Mouse (Mus musculus) hindbrain, embryonic 12.5 days (tissue): ENCODE measurements around the gene N4bp1. TPM values are rescaled to one million over a fixed set of nuclear protein-coding genes. Genes with fewer than 3 reads are reported as not detected.

Source experiments
- ATAC-seq: fragments of 200-750 bp; cut with Nextera tagmentation; 2 replicates; pipeline ENCODE4 v1.8.0; 2017; ENCODE audit warnings: moderate TSS enrichment; ENCODE audit not compliant: low FRiP score
- H3K27ac ChIP-seq: fragments of 300-500 bp; sonication (generic); 2 replicates; pipeline ENCODE4 v1.5.1; 2016; ENCODE audit warnings: mild to moderate bottlenecking
- H3K27me3 ChIP-seq: fragments of 300-500 bp; sonication (generic); 2 replicates; pipeline ENCODE4 v1.6.1; 2016; ENCODE audit warnings: mild to moderate bottlenecking
- H3K36me3 ChIP-seq: fragments of 300-500 bp; sonication (generic); 2 replicates; pipeline ENCODE4 v1.6.1; 2016; ENCODE audit warnings: mild to moderate bottlenecking
- H3K4me1 ChIP-seq: fragments of 300-500 bp; sonication (generic); 2 replicates; pipeline ENCODE4 v1.6.1; 2016
- H3K4me2 ChIP-seq: fragments of 300-500 bp; sonication (generic); replicated peaks from 2 replicates; pipeline ENCODE4 v1.6.1; 2016; ENCODE audit warnings: mild to moderate bottlenecking
- H3K4me3 ChIP-seq: fragments of 300-500 bp; sonication (generic); 2 replicates; pipeline ENCODE4 v1.5.1; 2016; ENCODE audit warnings: mild to moderate bottlenecking
- H3K9ac ChIP-seq: fragments of 300-500 bp; sonication (generic); 2 replicates; pipeline ENCODE4 v1.6.1; 2016; ENCODE audit warnings: mild to moderate bottlenecking, moderate library complexity
- H3K9me3 ChIP-seq: fragments of 300-500 bp; sonication (generic); replicated peaks from 2 replicates; pipeline ENCODE4 v1.6.1; 2016; ENCODE audit warnings: mild to moderate bottlenecking
- WGBS: fragments of 180-500 bp; shearing (Covaris S2); methylation state at CpG from one replicate; pipeline ENCODE4 v1.1.7; 2016; 5-methylcytosine and 5-hydroxymethylcytosine counted together
- polyA plus RNA-seq: library from polyadenylated mRNA; unstranded; fragments of >200 nt; fragmentation: Nextera tagmentation; extraction: Ambion mirVana; gene quantifications from 2 replicates; pipeline ENCODE4 v1.2.1, GENCODE M21; 2016

Gene N4bp1
- polyA plus RNA-seq, 1 experiment from 2014 or later: 13.2 TPM

DNA sequence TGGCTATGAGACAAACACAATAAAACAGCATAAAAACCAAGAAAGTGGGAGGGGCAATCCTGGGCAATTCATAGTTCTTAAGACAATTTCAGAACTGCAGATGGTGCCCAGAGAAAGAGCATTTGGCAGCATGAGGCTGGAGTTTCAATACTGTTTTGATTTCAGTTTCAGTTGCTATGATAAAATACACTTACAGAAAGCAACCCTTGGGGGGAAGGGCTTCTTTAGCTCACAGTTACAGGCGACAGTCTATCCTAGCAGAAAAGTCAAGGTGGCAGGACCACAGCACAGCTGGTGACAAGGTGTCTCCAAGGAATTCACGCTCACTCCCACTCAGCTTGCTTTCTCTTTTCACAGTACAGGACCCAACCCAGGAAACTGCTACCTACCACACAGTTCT is 14.3 kb downstream of the N4bp1 start:
- WGBS: 83% methylated on average over 2 of the region's 2 CpGs
- no peaks in the 10 kb centered on the region for H3K9me3 ChIP-seq

DNA sequence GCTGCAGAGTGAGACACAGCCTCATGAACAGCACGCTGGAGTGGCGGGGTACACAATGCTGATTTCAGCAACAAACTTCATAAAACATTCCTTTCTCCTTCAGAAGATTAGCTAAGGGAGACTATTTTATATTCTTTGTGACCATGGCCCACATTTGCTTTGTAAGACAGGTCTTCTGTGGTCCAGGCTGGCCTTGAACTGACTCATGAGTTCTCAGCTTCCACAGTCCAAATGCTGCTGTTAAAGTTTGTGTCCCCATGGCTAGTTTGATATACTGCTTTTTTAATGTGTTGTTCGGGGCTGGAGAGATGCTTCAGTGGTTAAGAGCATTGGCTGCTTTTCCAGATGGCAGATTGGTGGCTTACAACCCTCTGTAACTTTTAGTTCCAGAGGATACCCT is 17.0 kb downstream of the N4bp1 start:
- WGBS: 92% methylated on average over 3 of the region's 3 CpGs
- Histone ChIP-seq H3K4me3 (no peak overlapping the region), H3K4me1 (0 out of 2 replicates have a peak, but pooled peaks cover 2% of the 10 kb centered on the region), H3K9ac (no peak overlapping the region), H3K4me2 (no peak overlapping the region), H3K9me3 (no peaks in the 10 kb centered on the region), H3K36me3 (no peaks in the 10 kb centered on the region), H3K27me3 (no peaks in the 10 kb centered on the region), H3K27ac (no peak overlapping the region)
- ATAC-seq: no peak

More for the DNA sequence above, 14.3 kb downstream of the N4bp1 start:
- Histone ChIP-seq H3K36me3 (no peaks in the 10 kb centered on the region), H3K4me3 (no peak overlapping the region), H3K4me2 (no peak overlapping the region), H3K9ac (no peak overlapping the region), H3K27me3 (no peaks in the 10 kb centered on the region), H3K27ac (no peak overlapping the region), H3K4me1 (peaks cover 11% of the 10 kb centered on the region)
- no peak for ATAC-seq

DNA sequence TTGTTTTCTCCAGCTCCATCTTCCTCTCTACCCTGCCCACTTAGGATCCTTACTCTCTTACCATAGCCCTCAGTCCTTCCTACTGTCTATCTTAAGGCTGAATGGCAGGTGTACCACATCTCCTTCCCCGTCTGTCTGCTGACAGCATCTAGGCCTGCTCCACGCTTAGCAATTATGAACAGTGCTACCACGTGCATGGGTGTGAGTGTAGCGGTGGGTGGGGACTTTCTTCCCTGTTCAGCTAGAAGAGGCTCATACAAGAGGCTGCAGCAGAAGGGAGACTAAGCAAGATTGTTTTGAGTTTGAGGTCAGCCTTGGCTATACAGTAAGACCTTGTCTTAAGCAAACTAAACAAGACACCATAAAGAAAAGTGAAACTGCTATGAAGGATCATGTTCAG is 20.3 kb downstream of the N4bp1 start:
- WGBS: 91% methylated on average over 4 of the region's 4 CpGs
- Histone ChIP-seq H3K9me3 (no peaks in the 10 kb centered on the region), H3K4me3 (no peak overlapping the region), H3K9ac (no peak overlapping the region), H3K4me1 (no peaks in the 10 kb centered on the region), H3K36me3 (peaks cover 19% of the 10 kb centered on the region), H3K27me3 (no peaks in the 10 kb centered on the region), H3K27ac (no peak overlapping the region), H3K4me2 (no peak overlapping the region)
- no peak for ATAC-seq

DNA sequence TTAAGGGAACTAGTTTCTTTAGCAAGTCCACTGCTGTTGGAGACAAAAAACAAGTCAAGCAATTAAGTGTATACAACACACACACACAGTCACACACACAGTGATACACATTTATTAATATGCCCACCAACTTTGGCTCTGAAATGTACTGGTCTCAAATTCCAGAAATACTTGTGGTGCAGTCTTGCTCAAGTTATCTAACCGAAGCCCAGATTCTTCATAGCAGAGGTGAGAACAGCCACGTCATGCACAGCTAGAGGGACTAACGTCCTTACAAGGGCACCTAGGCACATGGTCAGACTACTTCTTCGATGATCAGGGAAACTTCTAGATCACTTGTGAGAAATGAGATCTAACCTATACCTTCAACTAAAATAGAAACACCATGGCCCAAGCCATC is 22.2 kb downstream of the N4bp1 start:
- Histone ChIP-seq H3K9ac (no peak overlapping the region), H3K4me1 (no peaks in the 10 kb centered on the region), H3K27me3 (no peaks in the 10 kb centered on the region), H3K9me3 (no peaks in the 10 kb centered on the region), H3K4me3 (no peak overlapping the region), H3K36me3 (peaks cover 21% of the 10 kb centered on the region), H3K27ac (no peak overlapping the region), H3K4me2 (no peak overlapping the region)
- no peak for ATAC-seq
- WGBS: 95% methylated on average over 4 of the region's 4 CpGs

DNA sequence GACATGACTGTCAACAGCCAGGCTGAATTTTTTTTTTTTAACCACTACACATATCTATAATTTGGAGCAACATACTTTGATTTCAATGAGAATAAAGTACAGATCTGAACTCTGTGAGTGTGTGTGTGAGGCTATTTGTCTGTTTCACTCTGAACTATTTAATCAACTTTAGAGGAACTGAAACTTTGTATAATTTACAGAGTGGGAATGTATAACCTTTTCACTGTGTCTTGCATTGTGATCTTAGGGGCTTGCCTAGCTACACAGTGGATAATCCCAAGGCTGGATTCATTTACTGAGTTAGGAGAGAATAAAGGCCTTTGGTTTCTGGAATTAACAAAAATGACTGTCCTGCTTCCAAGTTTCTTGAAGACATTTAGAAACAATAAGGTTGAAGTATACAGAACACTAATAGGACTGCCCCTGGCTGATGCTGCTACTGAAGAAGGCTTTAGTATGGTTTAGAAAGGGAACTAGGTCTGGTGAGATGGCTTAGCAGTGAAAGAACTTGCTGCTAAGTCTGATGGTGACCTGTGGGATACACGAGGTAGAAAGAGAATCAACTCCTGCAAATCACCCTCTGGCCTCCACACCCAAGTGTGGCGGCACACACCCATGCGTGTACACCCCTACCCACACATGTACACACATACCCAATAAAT is 22.8 kb downstream of the N4bp1 start:
- 91% methylated on average over 3 of the region's 3 CpGs for WGBS
- Histone ChIP-seq H3K4me3 (no peak overlapping the region), H3K27me3 (no peaks in the 10 kb centered on the region), H3K27ac (no peak overlapping the region), H3K4me1 (no peaks in the 10 kb centered on the region), H3K9me3 (no peaks in the 10 kb centered on the region), H3K36me3 (peaks cover 21% of the 10 kb centered on the region), H3K9ac (no peak overlapping the region), H3K4me2 (no peak overlapping the region)
- ATAC-seq: no peak

DNA sequence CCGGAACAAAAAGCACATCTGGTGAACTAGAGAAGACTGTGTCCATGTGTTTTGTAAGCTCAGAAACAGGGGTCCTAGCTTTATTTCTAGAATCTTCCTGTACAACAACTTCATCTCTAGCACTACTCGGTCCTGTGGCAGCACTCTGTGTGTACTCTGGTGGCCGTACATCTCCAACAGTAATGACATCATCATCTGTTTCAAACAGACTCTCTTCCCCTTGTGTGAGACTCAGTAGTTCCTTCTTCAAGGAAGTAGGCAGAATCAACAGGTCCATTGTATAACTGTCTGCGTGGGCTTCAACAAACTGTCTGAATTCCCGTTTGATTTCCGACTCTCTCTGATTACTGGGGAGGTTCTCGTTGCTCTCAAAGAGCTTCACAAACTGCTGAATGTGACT is 23.5 kb downstream of the N4bp1 start:
- no peak for ATAC-seq
- Histone ChIP-seq H3K27me3 (no peaks in the 10 kb centered on the region), H3K36me3 (peaks cover 21% of the 10 kb centered on the region), H3K9me3 (no peaks in the 10 kb centered on the region), H3K27ac (no peak overlapping the region), H3K4me2 (no peak overlapping the region), H3K4me3 (no peak overlapping the region), H3K4me1 (no peaks in the 10 kb centered on the region), H3K9ac (no peak overlapping the region)
- WGBS: 81% methylated on average over 7 of the region's 7 CpGs

- WGBS: 86% methylated on average over 7 of the region's 7 CpGs
- ATAC-seq: no peak
- Histone ChIP-seq H3K4me1 (no peaks in the 10 kb centered on the region), H3K36me3 (peaks cover 17% of the 10 kb centered on the region), H3K27ac (no peak overlapping the region), H3K9ac (no peak overlapping the region), H3K9me3 (no peaks in the 10 kb centered on the region), H3K27me3 (no peaks in the 10 kb centered on the region), H3K4me2 (no peak overlapping the region), H3K4me3 (no peak overlapping the region)
These were observed 28.8 kb downstream of the N4bp1 start for GRCm38 (mm10) chr8:86856248-86856647.

- WGBS: 51% methylated on average over 11 of the region's 11 CpGs
- H3K36me3 ChIP-seq: peaks cover 7% of the 10 kb centered on the region; the same call in 1 of the 2 replicates
- no peak overlapping the region for H3K27ac ChIP-seq
- H3K9ac ChIP-seq: no peak overlapping the region
- no peaks in the 10 kb centered on the region for H3K27me3 ChIP-seq
- H3K9me3 ChIP-seq: no peaks in the 10 kb centered on the region
- ATAC-seq: no peak
- H3K4me2 ChIP-seq: no peak overlapping the region
- H3K4me3 ChIP-seq: no peak overlapping the region
- no peaks in the 10 kb centered on the region for H3K4me1 ChIP-seq
These were observed 30.4 kb downstream of the N4bp1 start for GRCm38 (mm10) chr8:86854686-86855085.

DNA sequence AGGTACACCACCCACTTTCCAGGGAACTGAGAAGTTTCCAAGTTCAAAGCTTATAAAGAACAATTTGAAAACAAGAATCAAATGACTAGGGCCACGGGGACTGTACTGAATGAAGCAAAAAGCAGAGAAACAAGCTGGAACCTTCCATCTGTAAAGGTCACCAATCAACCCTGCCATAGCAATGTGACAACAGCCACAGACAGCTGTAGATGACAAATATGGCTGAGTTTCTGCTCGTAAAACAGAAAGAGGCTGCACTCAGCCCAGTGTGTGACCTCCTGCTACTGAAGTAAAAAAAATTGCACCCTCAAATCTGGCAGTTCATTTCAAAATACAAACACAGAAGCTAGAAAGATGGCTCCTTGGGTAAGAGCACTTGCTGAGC is 31.1 kb downstream of the N4bp1 start:
- H3K9ac ChIP-seq: no peak overlapping the region
- H3K4me2 ChIP-seq: no peak overlapping the region
- no peaks in the 10 kb centered on the region for H3K9me3 ChIP-seq
- no peaks in the 10 kb centered on the region for H3K4me1 ChIP-seq
- H3K27me3 ChIP-seq: no peaks in the 10 kb centered on the region
- no peak overlapping the region for H3K4me3 ChIP-seq
- 67% methylated on average over 2 of the region's 2 CpGs for WGBS
- H3K36me3 ChIP-seq: peaks cover 5% of the 10 kb centered on the region; the same call in 1 of the 2 replicates
- ATAC-seq: no peak
- H3K27ac ChIP-seq: no peak overlapping the region

GRCm38 (mm10) chr8:86853266-86853988 is 31.6 kb downstream of the N4bp1 start:
- H3K27ac ChIP-seq: no peak overlapping the region

GRCm38 (mm10) chr8:86852491-86852890 is 32.6 kb downstream of the N4bp1 start:
- 92% methylated on average over 3 of the region's 3 CpGs for WGBS

More at GRCm38 (mm10) chr8:86853266-86853988, 31.6 kb downstream of the N4bp1 start:
- Histone ChIP-seq H3K27me3 (no peaks in the 10 kb centered on the region), H3K36me3 (peaks cover 5% of the 10 kb centered on the region; the same call in 1 of the 2 replicates), H3K9me3 (no peaks in the 10 kb centered on the region), H3K4me3 (no peak overlapping the region), H3K9ac (no peak overlapping the region), H3K4me2 (no peak overlapping the region), H3K4me1 (no peaks in the 10 kb centered on the region)
- ATAC-seq: no peak
- 91% methylated on average over 8 of the region's 8 CpGs for whole genome bisulfite sequencing

GRCm38 (mm10) chr8:86848876-86849275 is 36.2 kb downstream of the N4bp1 start:
- Histone ChIP-seq H3K27me3 (no peaks in the 10 kb centered on the region), H3K27ac (no peak overlapping the region), H3K9me3 (no peaks in the 10 kb centered on the region), H3K4me1 (no peaks in the 10 kb centered on the region), H3K4me3 (no peak overlapping the region), H3K9ac (no peak overlapping the region), H3K36me3 (peaks cover 34% of the 10 kb centered on the region), H3K4me2 (no peak overlapping the region)
- WGBS: 83% methylated on average over 4 of the region's 5 CpGs
- ATAC-seq: no peak

More at GRCm38 (mm10) chr8:86852491-86852890, 32.6 kb downstream of the N4bp1 start:
- Histone ChIP-seq H3K9ac (no peak overlapping the region), H3K4me2 (no peak overlapping the region), H3K4me3 (no peak overlapping the region), H3K4me1 (no peaks in the 10 kb centered on the region), H3K27ac (no peak overlapping the region), H3K36me3 (peaks cover 13% of the 10 kb centered on the region; the same call in 1 of the 2 replicates), H3K9me3 (no peaks in the 10 kb centered on the region), H3K27me3 (no peaks in the 10 kb centered on the region)
- ATAC-seq: no peak

- no peaks in the 10 kb centered on the region for H3K27me3 ChIP-seq
- H3K4me3 ChIP-seq: no peak overlapping the region
- WGBS: 86% methylated on average over 6 of the region's 6 CpGs
- H3K4me2 ChIP-seq: no peak overlapping the region
- no peak overlapping the region for H3K9ac ChIP-seq
- no peaks in the 10 kb centered on the region for H3K9me3 ChIP-seq
- no peaks in the 10 kb centered on the region for H3K4me1 ChIP-seq
- H3K36me3 ChIP-seq: peaks cover 38% of the 10 kb centered on the region
- no peak overlapping the region for H3K27ac ChIP-seq
- ATAC-seq: no peak
These were observed 36.7 kb downstream of the N4bp1 start for GRCm38 (mm10) chr8:86848401-86848800.
